Mouse (Mus musculus) limb, embryonic 10.5 days (tissue): ENCODE results near the gene Slc5a9. TPM values are rescaled to one million over a fixed set of nuclear protein-coding genes. Genes with fewer than 3 reads are reported as not detected.

ENCODE experiments used
- DNase-seq: peaks from one replicate; pipeline ENCODE4 v3.0.0-alpha.2; 2017; ENCODE audit warnings: low spot score
- H3K27ac ChIP-seq: fragments of 300-500 bp; sonication (generic); 2 replicates; pipeline ENCODE4 v1.5.1; 2016; ENCODE audit warnings: mild to moderate bottlenecking
- H3K27me3 ChIP-seq: fragments of 300-500 bp; sonication (generic); 2 replicates; pipeline ENCODE4 v1.6.1; 2016; ENCODE audit warnings: low read depth, mild to moderate bottlenecking; ENCODE audit not compliant: poor library complexity, severe bottlenecking
- H3K36me3 ChIP-seq: fragments of 300-500 bp; sonication (generic); 2 replicates; pipeline ENCODE4 v1.6.1; 2016; ENCODE audit warnings: mild to moderate bottlenecking, moderate library complexity
- H3K4me1 ChIP-seq: fragments of 300-500 bp; sonication (generic); 2 replicates; pipeline ENCODE4 v1.6.1; 2016
- H3K4me3 ChIP-seq: fragments of 300-500 bp; sonication (generic); 2 replicates; pipeline ENCODE4 v1.5.1; 2016; ENCODE audit warnings: mild to moderate bottlenecking, moderate library complexity
- H3K9me3 ChIP-seq: fragments of 300-500 bp; sonication (generic); replicated peaks from 2 replicates; pipeline ENCODE4 v1.6.1; 2016; ENCODE audit warnings: mild to moderate bottlenecking
- WGBS: fragments of 180-500 bp; shearing (Covaris S2); methylation state at CpG from one replicate; pipeline ENCODE4 v1.1.7; 2016; 5-methylcytosine and 5-hydroxymethylcytosine counted together
- polyA plus RNA-seq: library from polyadenylated mRNA; unstranded; fragments of >200 nt; fragmentation: Nextera tagmentation; extraction: Ambion mirVana; gene quantifications from 2 replicates; pipeline ENCODE4 v1.2.1, GENCODE M21; 2016

The Slc5a9 gene
- polyA plus RNA-seq, 1 experiment from 2014 or later = not detected

GRCm38 (mm10) chr4:111866701-111867100 is 36.0 kb downstream of the Slc5a9 start:
- Histone ChIP-seq H3K4me1 (no peaks in the 10 kb centered on the region), H3K27me3 (no peaks in the 10 kb centered on the region)
- 84% methylated on average over 5 of the region's 5 CpGs for WGBS

GRCm38 (mm10) chr4:111852626-111853025 is 50.1 kb downstream of the Slc5a9 start:
- H3K27me3 ChIP-seq = no peaks in the 10 kb centered on the region
- no peaks in the 10 kb centered on the region for H3K4me1 ChIP-seq
- no peak for DNase-seq
- no peaks in the 10 kb centered on the region for H3K36me3 ChIP-seq
- H3K4me3 ChIP-seq = no peak overlapping the region
- H3K9me3 ChIP-seq = no peaks in the 10 kb centered on the region
- no peak overlapping the region for H3K27ac ChIP-seq

More at GRCm38 (mm10) chr4:111866701-111867100, 36.0 kb downstream of the Slc5a9 start:
- H3K36me3 ChIP-seq = no peaks in the 10 kb centered on the region
- DNase-seq = no peak
- no peak overlapping the region for H3K4me3 ChIP-seq
- H3K9me3 ChIP-seq = no peaks in the 10 kb centered on the region
- H3K27ac ChIP-seq = no peak overlapping the region

- no peaks in the 10 kb centered on the region for H3K36me3 ChIP-seq
- no peaks in the 10 kb centered on the region for H3K4me1 ChIP-seq
- 95% methylated on average over 6 of the region's 6 CpGs for WGBS
- no peaks in the 10 kb centered on the region for H3K9me3 ChIP-seq
- no peak overlapping the region for H3K4me3 ChIP-seq
- H3K27me3 ChIP-seq = no peaks in the 10 kb centered on the region
- H3K27ac ChIP-seq = no peak overlapping the region
- DNase-seq = no peak
These were observed 63.8 kb downstream of the Slc5a9 start for GRCm38 (mm10) chr4:111838882-111839281.

Other genes with a start within 250 kb of the Slc5a9 start
- gene Spata6, start 182.9 kb downstream of the Slc5a9 start, polyA plus RNA-seq = 28.9 and 36.7 TPM in 2 replicates
- not detected in 2 replicates for gene Skint8, start 16.5 kb upstream of the Slc5a9 start, polyA plus RNA-seq
- not detected in 2 replicates for gene Skint7, start 70.0 kb upstream of the Slc5a9 start, polyA plus RNA-seq
- not detected in 2 replicates for gene Skint1, start 103.4 kb upstream of the Slc5a9 start, polyA plus RNA-seq
- gene Skint4, start 169.1 kb upstream of the Slc5a9 start, polyA plus RNA-seq = not detected in 2 replicates